Mouse (Mus musculus) gastrocnemius, adult 18-20 months (tissue): ENCODE measurements around the gene Spata46. TPM values are rescaled to one million over a fixed set of nuclear protein-coding genes. Genes with fewer than 3 reads are reported as not detected.

Source experiments
- DNase-seq: peaks from one replicate; pipeline ENCODE4 v3.0.0; 2021; ENCODE audit warnings: low spot score
- long read RNA-seq, 2 experiments: library from polyadenylated mRNA; stranded (forward); transcript quantifications; one replicate each; pipeline ENCODE4 v2.0.0; 2021
- total RNA-seq, 2 experiments: library from RNA; stranded (reverse); gene quantifications; 2 replicates each; pipeline ENCODE4 v1.2.3; 2021

Spata46 gene
- total RNA-seq: not detected
- long read RNA-seq, experiment 1: 0 reads
- long read RNA-seq, experiment 2: 0 reads

GRCm38 (mm10) chr1:170308503-170308902, at the start of gene Spata46:
TSS of gene Spata46 (plus strand) at chr1:170308803.
- DNase-seq: no peak

GRCm38 (mm10) chr1:170270281-170270680, 38.3 kb upstream of the Spata46 start:
- DNase-seq: no peak

- DNase-seq: no peak
These were observed 37.9 kb upstream of the Spata46 start for GRCm38 (mm10) chr1:170270696-170271095.

GRCm38 (mm10) chr1:170273252-170273651, 35.4 kb upstream of the Spata46 start:
- no peak for DNase-seq

- no peak for DNase-seq
These were observed 31.6 kb upstream of the Spata46 start, which contains the start of gene Sh2d1b1 for GRCm38 (mm10) chr1:170277016-170277415. TSS of gene Sh2d1b1 (plus strand) at chr1:170277320.

- DNase-seq: no peak
These were observed 26.0 kb upstream of the Spata46 start for GRCm38 (mm10) chr1:170282415-170283129.

- DNase-seq: peak; percentile 33
These were observed 16.2 kb upstream of the Spata46 start for GRCm38 (mm10) chr1:170292239-170292951.

- DNase-seq: no peak
These were observed 15.3 kb upstream of the Spata46 start for GRCm38 (mm10) chr1:170293257-170293656.

- no peak for DNase-seq
These were observed 13.6 kb upstream of the Spata46 start for GRCm38 (mm10) chr1:170294786-170295570.

GRCm38 (mm10) chr1:170299496-170299895, 9.1 kb upstream of the Spata46 start:
- no peak for DNase-seq

- no peak for DNase-seq
These were observed 6.9 kb upstream of the Spata46 start for GRCm38 (mm10) chr1:170301686-170302085.

- no peak for DNase-seq
These were observed 6.1 kb upstream of the Spata46 start for GRCm38 (mm10) chr1:170302456-170302855.

- no peak for DNase-seq
These were observed 5.5 kb upstream of the Spata46 start for GRCm38 (mm10) chr1:170303103-170303502.

- no peak for DNase-seq
These were observed 3.6 kb upstream of the Spata46 start for GRCm38 (mm10) chr1:170305002-170305401.

GRCm38 (mm10) chr1:170306232-170306631, 2.4 kb upstream of the Spata46 start, which contains the start of gene Gm7694:
TSS of gene Gm7694 (minus strand) at chr1:170306332.
- no peak for DNase-seq

GRCm38 (mm10) chr1:170311431-170311830, 2.8 kb downstream of the Spata46 start:
- no peak for DNase-seq

GRCm38 (mm10) chr1:170322046-170322445, 13.4 kb downstream of the Spata46 start:
- DNase-seq: no peak

- no peak for DNase-seq
These were observed 14.4 kb downstream of the Spata46 start for GRCm38 (mm10) chr1:170323001-170323400.

- DNase-seq: no peak
These were observed 15.7 kb downstream of the Spata46 start for GRCm38 (mm10) chr1:170324312-170324711.

GRCm38 (mm10) chr1:170325277-170325676, 16.7 kb downstream of the Spata46 start:
- DNase-seq: no peak

GRCm38 (mm10) chr1:170331926-170332325, 23.3 kb downstream of the Spata46 start:
- DNase-seq: no peak

- DNase-seq: no peak
These were observed 24.2 kb downstream of the Spata46 start for GRCm38 (mm10) chr1:170332775-170333174.
